Mouse (Mus musculus): ENCODE data around the gene Spata2. TPM values are rescaled to one million over a fixed set of nuclear protein-coding genes. Genes with fewer than 3 reads are reported as not detected.
A peak's percentile ranks its signal among the peaks of the same experiment; 100 is the strongest.

Gene Spata2
- total RNA-seq, 1 experiment, result 10.0 TPM

- Histone ChIP-seq H3K4me1 (ENCODE audit: control insufficient read depth in 2 of 2, insufficient read depth in 2 of 2, low read length in 2 of 2, poor library complexity in 1 of 2) (peaks cover 2 to 41% of the 10 kb centered on the region in 2 experiments; a peak in 2 of 4 replicates), H3K9me3 (ENCODE audit: control insufficient read depth, insufficient read depth, low read depth, low read length) (no peaks in the 10 kb centered on the region), H3K27ac (ENCODE audit: insufficient read depth, low read depth, low read length, poor library complexity, severe bottlenecking) (no peak overlapping the region), H3K9ac (ENCODE audit: insufficient read depth, low read depth, low read length, poor library complexity, severe bottlenecking) (no peak overlapping the region), H3K36me3 (ENCODE audit: control insufficient read depth, insufficient read depth, low read length, poor library complexity, severe bottlenecking) (peaks cover 5% of the 10 kb centered on the region; the same call in 1 of the 2 replicates), H3K4me3 (ENCODE audit: insufficient read depth in 1 of 2, low read depth in 1 of 2, low read length in 2 of 2, poor library complexity in 1 of 2, severe bottlenecking in 1 of 2) (peak overlapping the region in 1 of 2 experiments; percentile 40; a peak in 2 of 4 replicates)
- DNase-seq (ENCODE audit: low read depth, low spot score), result peak; percentile 77
- TF ChIP-seq CHD2 (IDR thresholded peaks at IDR 0.05; ENCODE audit: low read depth, low read length) (no peak), ZNF384 (IDR thresholded peaks at IDR 0.05; ENCODE audit: low read depth, low read length) (no peak), HCFC1 (IDR thresholded peaks at IDR 0.05; ENCODE audit: borderline replicate concordance, insufficient read depth, low read length) (no peak), MAFK (IDR thresholded peaks at IDR 0.05; ENCODE audit: insufficient read depth, low read depth, low read length) (no peak), ZC3H11A (IDR thresholded peaks at IDR 0.05; ENCODE audit: borderline replicate concordance, low read depth, low read length) (no peak)
- in situ Hi-C loops (cut with MboI; ENCODE audit: low sequenced_read_pairs in 2 of 2, unreplicated experiment in 2 of 2), result no loop called here
Observed at GRCm38 (mm10) chr2:167540477-167541110, 47.9 kb upstream of the Spata2 start.

GRCm38 (mm10) chr2:167539536-167540476 is 47.1 kb upstream of the Spata2 start:
- in situ Hi-C loops (cut with MboI; ENCODE audit: low sequenced_read_pairs in 2 of 2, unreplicated experiment in 2 of 2), result loop anchor here in 1 of 2 experiments (10.0 kb wide), 2 partner anchors 135 to 355 kb away; no protein-coding TSS in a partner anchor
- H3K27ac ChIP-seq (ENCODE audit: insufficient read depth, low read depth, low read length, poor library complexity, severe bottlenecking), result no peak overlapping the region
- peaks cover 2 to 41% of the 10 kb centered on the region in 2 experiments; a peak in 2 of 4 replicates for H3K4me1 ChIP-seq (ENCODE audit: control insufficient read depth in 2 of 2, insufficient read depth in 2 of 2, low read length in 2 of 2, poor library complexity in 1 of 2)
- DNase-seq (ENCODE audit: low read depth, low spot score), result peak; percentile 83
- no peaks in the 10 kb centered on the region for H3K9me3 ChIP-seq (ENCODE audit: control insufficient read depth, insufficient read depth, low read depth, low read length)
- H3K9ac ChIP-seq (ENCODE audit: insufficient read depth, low read depth, low read length, poor library complexity, severe bottlenecking), result no peak overlapping the region
- peak overlapping the region in 1 of 2 experiments; percentile 40; a peak in 2 of 4 replicates for H3K4me3 ChIP-seq (ENCODE audit: insufficient read depth in 1 of 2, low read depth in 1 of 2, low read length in 2 of 2, poor library complexity in 1 of 2, severe bottlenecking in 1 of 2)
- TF ChIP-seq ZNF384 (IDR thresholded peaks at IDR 0.05; ENCODE audit: low read depth, low read length) (peak; percentile 69), ZC3H11A (IDR thresholded peaks at IDR 0.05; ENCODE audit: borderline replicate concordance, low read depth, low read length) (no peak)
- peaks cover 5% of the 10 kb centered on the region; the same call in 1 of the 2 replicates for H3K36me3 ChIP-seq (ENCODE audit: control insufficient read depth, insufficient read depth, low read length, poor library complexity, severe bottlenecking)

- H3K9ac ChIP-seq (ENCODE audit: insufficient read depth, low read depth, low read length, poor library complexity, severe bottlenecking), result 0 out of 2 replicates have a peak overlapping the region, but pooled peaks have one; percentile 8
- no peak overlapping the region for H3K27ac ChIP-seq (ENCODE audit: insufficient read depth, low read depth, low read length, poor library complexity, severe bottlenecking)
- peak overlapping the region in 1 of 2 experiments; percentile 69; a peak in 3 of 4 replicates for H3K4me3 ChIP-seq (ENCODE audit: insufficient read depth in 1 of 2, low read depth in 1 of 2, low read length in 2 of 2, poor library complexity in 1 of 2, severe bottlenecking in 1 of 2)
- in situ Hi-C loops (cut with MboI; ENCODE audit: low sequenced_read_pairs in 2 of 2, unreplicated experiment in 2 of 2), result loop anchor here in 1 of 2 experiments (10.0 kb wide), 2 partner anchors 136 to 356 kb away; no protein-coding TSS in a partner anchor
- no peak for DNase-seq (ENCODE audit: low read depth, low spot score)
- TF ChIP-seq HCFC1 (IDR thresholded peaks at IDR 0.05; ENCODE audit: borderline replicate concordance, insufficient read depth, low read length), result no peak
- no peaks in the 10 kb centered on the region for H3K9me3 ChIP-seq (ENCODE audit: control insufficient read depth, insufficient read depth, low read depth, low read length)
- H3K36me3 ChIP-seq (ENCODE audit: control insufficient read depth, insufficient read depth, low read length, poor library complexity, severe bottlenecking), result peaks cover 5% of the 10 kb centered on the region; the same call in 1 of the 2 replicates
- H3K4me1 ChIP-seq (ENCODE audit: control insufficient read depth in 2 of 2, insufficient read depth in 2 of 2, low read length in 2 of 2, poor library complexity in 1 of 2), result peaks cover 2 to 35% of the 10 kb centered on the region in 2 experiments; a peak in 2 of 4 replicates
Observed at GRCm38 (mm10) chr2:167538671-167539306, 46.1 kb upstream of the Spata2 start.

GRCm38 (mm10) chr2:167537476-167538297 is 45.0 kb upstream of the Spata2 start, which contains the start of gene Snai1:
Snai1 (plus strand) TSS chr2:167538195.
- TF ChIP-seq ZC3H11A (IDR thresholded peaks at IDR 0.05; ENCODE audit: borderline replicate concordance, low read depth, low read length) (peak; percentile 67), CHD2 (IDR thresholded peaks at IDR 0.05; ENCODE audit: low read depth, low read length) (no peak), HCFC1 (IDR thresholded peaks at IDR 0.05; ENCODE audit: borderline replicate concordance, insufficient read depth, low read length) (no peak), MAFK (IDR thresholded peaks at IDR 0.05; ENCODE audit: insufficient read depth, low read depth, low read length) (peak; percentile 5; the same call in 1 of the 2 replicates)
- Histone ChIP-seq H3K27ac (ENCODE audit: insufficient read depth, low read depth, low read length, poor library complexity, severe bottlenecking) (no peak within 1 kb of the TSS), H3K9me3 (ENCODE audit: control insufficient read depth, insufficient read depth, low read depth, low read length) (no peaks in the 10 kb centered on the region), H3K4me3 (ENCODE audit: insufficient read depth in 1 of 2, low read depth in 1 of 2, low read length in 2 of 2, poor library complexity in 1 of 2, severe bottlenecking in 1 of 2) (peak within 1 kb of the TSS; percentile 68 to 69), H3K4me1 (ENCODE audit: control insufficient read depth in 2 of 2, insufficient read depth in 2 of 2, low read length in 2 of 2, poor library complexity in 1 of 2) (peaks cover 2 to 26% of the 10 kb centered on the region in 2 experiments; a peak in 2 of 4 replicates), H3K36me3 (ENCODE audit: control insufficient read depth, insufficient read depth, low read length, poor library complexity, severe bottlenecking) (peaks cover 5% of the 10 kb centered on the region; the same call in 1 of the 2 replicates), H3K9ac (ENCODE audit: insufficient read depth, low read depth, low read length, poor library complexity, severe bottlenecking) (peak within 1 kb of the TSS; percentile 59)
- in situ Hi-C loops (cut with MboI; ENCODE audit: low sequenced_read_pairs in 2 of 2, unreplicated experiment in 2 of 2), result loop anchor here in 1 of 2 experiments (10.0 kb wide), 2 partner anchors 137 to 357 kb away; no protein-coding TSS in a partner anchor
- DNase-seq (ENCODE audit: low read depth, low spot score), result peak; percentile 96
